Mouse (Mus musculus): ENCODE data around the gene Bcas3. TPM values are rescaled to one million over a fixed set of nuclear protein-coding genes. Genes with fewer than 3 reads are reported as not detected.

Bcas3 gene
- total and polyA plus RNA-seq, 2 experiments from 2014 or later = 29.3 to 31.6 TPM

DNA sequence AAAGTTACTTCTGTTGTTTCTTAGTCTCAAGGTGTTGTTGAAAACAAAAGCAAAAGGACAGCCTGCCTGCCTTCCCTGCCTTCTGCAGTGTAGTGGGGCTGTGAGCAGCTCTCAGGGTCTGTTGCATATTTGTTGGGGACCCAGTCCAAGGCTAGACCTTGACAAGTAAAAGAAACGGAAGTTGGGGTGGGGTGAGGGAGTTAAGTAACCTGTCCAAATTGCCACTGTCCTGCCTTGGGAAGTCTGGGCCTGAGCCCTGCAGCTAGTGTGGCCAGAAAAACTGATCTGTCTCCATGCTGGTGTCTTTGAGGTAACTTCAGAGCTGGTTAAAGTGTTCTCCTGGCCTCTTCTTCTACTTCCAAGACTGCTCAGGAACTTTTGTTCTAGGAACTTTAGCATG is 354.5 kb downstream of the Bcas3 start:
- no peak for DNase-seq
- no peak for ATAC-seq
- H3K4me1 ChIP-seq (ENCODE audit: insufficient read depth) = no peaks in the 10 kb centered on the region
- WGBS = 90% methylated on average over 1 of the region's 1 CpGs
- peaks cover 3% of the 10 kb centered on the region; the same call in 1 of the 2 replicates for H3K27me3 ChIP-seq (ENCODE audit: insufficient read depth, low read length)
- H3K9ac ChIP-seq = no peak overlapping the region
- no peaks in the 10 kb centered on the region for H3K36me3 ChIP-seq (ENCODE audit: insufficient read depth)
- no peak for TF ChIP-seq CTCF (IDR thresholded peaks at IDR 0.05; ENCODE audit: low read depth)
- H3K27ac ChIP-seq (ENCODE audit: low read depth, low read length) = no peak overlapping the region
- no peak overlapping the region for H3K4me2 ChIP-seq (ENCODE audit: low read depth)
- H3K9me3 ChIP-seq (ENCODE audit: low read length) = no peaks in the 10 kb centered on the region
- no peak overlapping the region for H3K4me3 ChIP-seq (ENCODE audit: low read depth, low read length)

- Histone ChIP-seq H3K4me3 (ENCODE audit: low read depth, low read length) (no peak overlapping the region), H3K36me3 (ENCODE audit: insufficient read depth) (no peaks in the 10 kb centered on the region), H3K9ac (no peak overlapping the region), H3K4me1 (ENCODE audit: insufficient read depth) (no peaks in the 10 kb centered on the region), H3K27me3 (ENCODE audit: insufficient read depth, low read length) (peaks cover 8% of the 10 kb centered on the region), H3K9me3 (ENCODE audit: low read length) (no peaks in the 10 kb centered on the region), H3K27ac (ENCODE audit: low read depth, low read length) (no peak overlapping the region), H3K4me2 (ENCODE audit: low read depth) (no peak overlapping the region)
- 89% methylated on average over 6 of the region's 6 CpGs for WGBS
- TF ChIP-seq CTCF (IDR thresholded peaks at IDR 0.05; ENCODE audit: low read depth) = no peak
- ATAC-seq (no peak), DNase-seq (no peak)
Measured at GRCm38 (mm10) chr11:85709147-85709546, 356.2 kb downstream of the Bcas3 start.

GRCm38 (mm10) chr11:85710155-85710554 is 357.2 kb downstream of the Bcas3 start:
- no peak overlapping the region for H3K4me3 ChIP-seq (ENCODE audit: low read depth, low read length)
- WGBS = 91% methylated on average over 7 of the region's 7 CpGs

DNA sequence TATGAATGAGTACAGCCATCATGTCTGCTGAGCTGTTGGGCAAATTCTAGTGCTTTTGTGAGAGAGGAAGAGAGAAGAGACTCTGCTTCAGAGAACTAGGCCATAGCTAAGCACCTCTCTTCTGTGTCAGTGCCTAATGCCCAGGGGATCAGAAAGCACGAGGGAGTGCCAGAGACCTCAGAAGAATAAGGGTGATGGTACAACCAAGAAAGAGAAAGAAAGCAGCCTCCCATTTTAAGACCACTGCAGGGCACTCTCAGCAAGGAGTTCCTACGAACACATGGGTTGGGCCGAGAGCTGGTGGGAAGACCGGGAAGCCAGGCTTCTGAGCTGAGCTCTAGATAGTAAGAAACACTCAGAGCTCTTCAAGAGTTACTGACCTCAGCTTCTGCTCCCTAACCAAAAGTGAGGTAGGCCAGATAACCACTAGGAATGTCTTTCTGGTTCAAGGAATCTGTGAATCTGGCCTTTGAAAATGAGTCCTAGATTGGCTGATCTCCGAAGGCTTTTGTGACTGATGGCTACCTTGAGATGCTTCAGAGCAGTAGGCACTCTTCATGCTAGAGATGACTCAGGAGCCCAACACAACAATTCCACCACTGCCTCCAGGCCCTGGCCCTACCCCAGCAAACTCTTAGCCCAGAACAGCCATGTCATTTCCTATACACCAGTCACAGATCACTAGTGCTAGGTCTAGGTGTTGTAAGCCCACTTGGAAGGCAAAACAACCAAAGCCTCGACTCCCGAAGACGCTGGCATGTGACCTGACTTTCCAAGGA is 359.2 kb downstream of the Bcas3 start:
- ATAC-seq (no peak), DNase-seq (no peak)
- Histone ChIP-seq H3K36me3 (ENCODE audit: insufficient read depth) (no peaks in the 10 kb centered on the region), H3K4me1 (ENCODE audit: insufficient read depth) (no peaks in the 10 kb centered on the region), H3K9ac (no peak overlapping the region), H3K27me3 (ENCODE audit: insufficient read depth, low read length) (peaks cover 17% of the 10 kb centered on the region), H3K9me3 (ENCODE audit: low read length) (no peaks in the 10 kb centered on the region), H3K4me3 (ENCODE audit: low read depth, low read length) (no peak overlapping the region), H3K4me2 (ENCODE audit: low read depth) (no peak overlapping the region), H3K27ac (ENCODE audit: low read depth, low read length) (no peak overlapping the region)
- TF ChIP-seq CTCF (IDR thresholded peaks at IDR 0.05; ENCODE audit: low read depth) = no peak
- 89% methylated on average over 8 of the region's 8 CpGs for WGBS

More at GRCm38 (mm10) chr11:85710155-85710554, 357.2 kb downstream of the Bcas3 start:
- no peak overlapping the region for H3K4me2 ChIP-seq (ENCODE audit: low read depth)
- no peak overlapping the region for H3K9ac ChIP-seq
- no peak for TF ChIP-seq CTCF (IDR thresholded peaks at IDR 0.05; ENCODE audit: low read depth)
- no peaks in the 10 kb centered on the region for H3K9me3 ChIP-seq (ENCODE audit: low read length)
- DNase-seq (no peak), ATAC-seq (no peak)
- H3K27me3 ChIP-seq (ENCODE audit: insufficient read depth, low read length) = peaks cover 11% of the 10 kb centered on the region
- H3K4me1 ChIP-seq (ENCODE audit: insufficient read depth) = no peaks in the 10 kb centered on the region
- no peaks in the 10 kb centered on the region for H3K36me3 ChIP-seq (ENCODE audit: insufficient read depth)
- no peak overlapping the region for H3K27ac ChIP-seq (ENCODE audit: low read depth, low read length)

GRCm38 (mm10) chr11:85712860-85713813 is 360.2 kb downstream of the Bcas3 start:
- no peaks in the 10 kb centered on the region for H3K4me1 ChIP-seq (ENCODE audit: insufficient read depth)
- no peaks in the 10 kb centered on the region for H3K9me3 ChIP-seq (ENCODE audit: low read length)
- H3K9ac ChIP-seq = no peak overlapping the region
- no peak for TF ChIP-seq CTCF (IDR thresholded peaks at IDR 0.05; ENCODE audit: low read depth)
- DNase-seq (no peak), ATAC-seq (no peak)
- no peak overlapping the region for H3K27ac ChIP-seq (ENCODE audit: low read depth, low read length)
- no peak overlapping the region for H3K4me2 ChIP-seq (ENCODE audit: low read depth)
- no peaks in the 10 kb centered on the region for H3K36me3 ChIP-seq (ENCODE audit: insufficient read depth)
- peaks cover 17% of the 10 kb centered on the region for H3K27me3 ChIP-seq (ENCODE audit: insufficient read depth, low read length)
- 45% methylated on average over 19 of the region's 19 CpGs for WGBS
- no peak overlapping the region for H3K4me3 ChIP-seq (ENCODE audit: low read depth, low read length)

- DNase-seq (no peak), ATAC-seq (no peak)
- Histone ChIP-seq H3K27me3 (ENCODE audit: insufficient read depth, low read length) (peaks cover 17% of the 10 kb centered on the region), H3K4me3 (ENCODE audit: low read depth, low read length) (no peak overlapping the region), H3K36me3 (ENCODE audit: insufficient read depth) (no peaks in the 10 kb centered on the region), H3K4me2 (ENCODE audit: low read depth) (no peak overlapping the region), H3K9ac (no peak overlapping the region), H3K9me3 (ENCODE audit: low read length) (no peaks in the 10 kb centered on the region), H3K4me1 (ENCODE audit: insufficient read depth) (no peaks in the 10 kb centered on the region), H3K27ac (ENCODE audit: low read depth, low read length) (no peak overlapping the region)
- no peak for TF ChIP-seq CTCF (IDR thresholded peaks at IDR 0.05; ENCODE audit: low read depth)
- 5% methylated on average over 2 of the region's 2 CpGs for WGBS
Measured at GRCm38 (mm10) chr11:85713814-85714208, 360.8 kb downstream of the Bcas3 start.
